Mouse (Mus musculus): ENCODE measurements around the gene Tspan14. TPM values are rescaled to one million over a fixed set of nuclear protein-coding genes. Genes with fewer than 3 reads are reported as not detected.
A peak's percentile ranks its signal among the peaks of the same experiment; 100 is the strongest.

Tspan14 gene
- total and polyA plus RNA-seq, 2 experiments, result 13.3 to 30.4 TPM

GRCm38 (mm10) chr14:40949730-40950614 is 16.6 kb downstream of the Tspan14 start:
- H3K79me2 ChIP-seq (ENCODE audit: control insufficient read depth, insufficient read depth, low read length), result peaks cover 38% of the 10 kb centered on the region; the same call in 1 of the 2 replicates
- peaks cover 21% of the 10 kb centered on the region for H3K4me1 ChIP-seq (ENCODE audit: control insufficient read depth, insufficient read depth, low read length)
- H3K36me3 ChIP-seq (ENCODE audit: control insufficient read depth, insufficient read depth, low read length), result no peaks in the 10 kb centered on the region
- H3K4me3 ChIP-seq (ENCODE audit: insufficient read depth, low read depth, low read length), result no peak overlapping the region
- H3K27ac ChIP-seq (replicated peaks; ENCODE audit: insufficient read depth, low read depth, low read length), result peak overlapping the region; percentile 39
- TF ChIP-seq POLR2A (IDR thresholded peaks at IDR 0.05; ENCODE audit: extremely low read depth, insufficient read depth, low read length) (no peak), CTCF (IDR thresholded peaks at IDR 0.05; ENCODE audit: low read depth, low read length) (no peak)
- H3K9ac ChIP-seq (ENCODE audit: low read depth, low read length), result no peak overlapping the region
- WGBS, result 66% methylated on average over 7 of the region's 7 CpGs
- DNase-seq (ENCODE audit: extremely low read depth, low read depth, low spot score), result peak; percentile 88
- no peaks in the 10 kb centered on the region for H3K27me3 ChIP-seq (ENCODE audit: control insufficient read depth, insufficient read depth, low read length)

GRCm38 (mm10) chr14:40949047-40949446 is 17.6 kb downstream of the Tspan14 start:
- no peak overlapping the region for H3K4me3 ChIP-seq (ENCODE audit: insufficient read depth, low read depth, low read length)
- H3K9ac ChIP-seq (ENCODE audit: low read depth, low read length), result no peak overlapping the region
- DNase-seq (ENCODE audit: extremely low read depth, low read depth, low spot score), result no peak
- TF ChIP-seq POLR2A (IDR thresholded peaks at IDR 0.05; ENCODE audit: extremely low read depth, insufficient read depth, low read length) (no peak), CTCF (IDR thresholded peaks at IDR 0.05; ENCODE audit: low read depth, low read length) (no peak)
- 22% methylated on average over 3 of the region's 3 CpGs for WGBS
- peaks cover 32% of the 10 kb centered on the region; the same call in 1 of the 2 replicates for H3K79me2 ChIP-seq (ENCODE audit: control insufficient read depth, insufficient read depth, low read length)
- H3K4me1 ChIP-seq (ENCODE audit: control insufficient read depth, insufficient read depth, low read length), result peaks cover 21% of the 10 kb centered on the region
- no peaks in the 10 kb centered on the region for H3K36me3 ChIP-seq (ENCODE audit: control insufficient read depth, insufficient read depth, low read length)
- H3K27ac ChIP-seq (replicated peaks; ENCODE audit: insufficient read depth, low read depth, low read length), result no peak overlapping the region
- H3K27me3 ChIP-seq (ENCODE audit: control insufficient read depth, insufficient read depth, low read length), result no peaks in the 10 kb centered on the region

- H3K27ac ChIP-seq (replicated peaks; ENCODE audit: insufficient read depth, low read depth, low read length), result no peak overlapping the region
- 92% methylated on average over 5 of the region's 5 CpGs for WGBS
- peaks cover 21% of the 10 kb centered on the region for H3K4me1 ChIP-seq (ENCODE audit: control insufficient read depth, insufficient read depth, low read length)
- no peaks in the 10 kb centered on the region for H3K36me3 ChIP-seq (ENCODE audit: control insufficient read depth, insufficient read depth, low read length)
- H3K4me3 ChIP-seq (ENCODE audit: insufficient read depth, low read depth, low read length), result no peak overlapping the region
- TF ChIP-seq POLR2A (IDR thresholded peaks at IDR 0.05; ENCODE audit: extremely low read depth, insufficient read depth, low read length), result no peak
- TF ChIP-seq CTCF (IDR thresholded peaks at IDR 0.05; ENCODE audit: low read depth, low read length), result no peak
- no peak overlapping the region for H3K9ac ChIP-seq (ENCODE audit: low read depth, low read length)
- no peak for DNase-seq (ENCODE audit: extremely low read depth, low read depth, low spot score)
- no peaks in the 10 kb centered on the region for H3K27me3 ChIP-seq (ENCODE audit: control insufficient read depth, insufficient read depth, low read length)
- peaks cover 30% of the 10 kb centered on the region; the same call in 1 of the 2 replicates for H3K79me2 ChIP-seq (ENCODE audit: control insufficient read depth, insufficient read depth, low read length)
Observed at GRCm38 (mm10) chr14:40948522-40948921, 18.1 kb downstream of the Tspan14 start.

GRCm38 (mm10) chr14:40947431-40948394 is 18.9 kb downstream of the Tspan14 start:
- peaks cover 28% of the 10 kb centered on the region; the same call in 1 of the 2 replicates for H3K79me2 ChIP-seq (ENCODE audit: control insufficient read depth, insufficient read depth, low read length)
- WGBS, result 77% methylated on average over 14 of the region's 14 CpGs
- H3K9ac ChIP-seq (ENCODE audit: low read depth, low read length), result no peak overlapping the region
- H3K36me3 ChIP-seq (ENCODE audit: control insufficient read depth, insufficient read depth, low read length), result no peaks in the 10 kb centered on the region
- H3K4me3 ChIP-seq (ENCODE audit: insufficient read depth, low read depth, low read length), result no peak overlapping the region
- H3K4me1 ChIP-seq (ENCODE audit: control insufficient read depth, insufficient read depth, low read length), result peaks cover 21% of the 10 kb centered on the region
- DNase-seq (ENCODE audit: extremely low read depth, low read depth, low spot score), result no peak
- TF ChIP-seq CTCF (IDR thresholded peaks at IDR 0.05; ENCODE audit: low read depth, low read length), result no peak
- H3K27me3 ChIP-seq (ENCODE audit: control insufficient read depth, insufficient read depth, low read length), result no peaks in the 10 kb centered on the region
- no peak overlapping the region for H3K27ac ChIP-seq (replicated peaks; ENCODE audit: insufficient read depth, low read depth, low read length)

GRCm38 (mm10) chr14:40943802-40944201 is 22.8 kb downstream of the Tspan14 start:
- peaks cover 27% of the 10 kb centered on the region; the same call in 1 of the 2 replicates for H3K79me2 ChIP-seq (ENCODE audit: control insufficient read depth, insufficient read depth, low read length)
- H3K27ac ChIP-seq (replicated peaks; ENCODE audit: insufficient read depth, low read depth, low read length), result no peak overlapping the region
- H3K4me1 ChIP-seq (ENCODE audit: control insufficient read depth, insufficient read depth, low read length), result 0 out of 2 replicates have a peak, but pooled peaks cover 3% of the 10 kb centered on the region
- 66% methylated on average over 2 of the region's 2 CpGs for WGBS
- no peaks in the 10 kb centered on the region for H3K36me3 ChIP-seq (ENCODE audit: control insufficient read depth, insufficient read depth, low read length)
- no peaks in the 10 kb centered on the region for H3K27me3 ChIP-seq (ENCODE audit: control insufficient read depth, insufficient read depth, low read length)
- DNase-seq (ENCODE audit: extremely low read depth, low read depth, low spot score), result no peak
- TF ChIP-seq CTCF (IDR thresholded peaks at IDR 0.05; ENCODE audit: low read depth, low read length), result no peak
- no peak for TF ChIP-seq POLR2A (IDR thresholded peaks at IDR 0.05; ENCODE audit: extremely low read depth, insufficient read depth, low read length)
- H3K4me3 ChIP-seq (ENCODE audit: insufficient read depth, low read depth, low read length), result no peak overlapping the region
- no peak overlapping the region for H3K9ac ChIP-seq (ENCODE audit: low read depth, low read length)
